Mouse (Mus musculus) neural tube, embryonic 14.5 days (tissue): ENCODE data around the gene Olfr825. TPM values are rescaled to one million over a fixed set of nuclear protein-coding genes. Genes with fewer than 3 reads are reported as not detected.
"Not testable (repeated sequence)": the region's sequence is repeated elsewhere in the genome, so short reads cannot be mapped to it uniquely, and the experiment has no call there.

ENCODE experiments used
- ATAC-seq: fragments of 200-750 bp; cut with Nextera tagmentation; 2 replicates; pipeline ENCODE4 v1.8.0; 2017; ENCODE audit warnings: low read depth, mild to moderate bottlenecking, moderate TSS enrichment, moderate library complexity
- H3K27ac ChIP-seq: fragments of 300-500 bp; sonication (generic); 2 replicates; pipeline ENCODE4 v1.5.1; 2014; ENCODE audit warnings: low read depth, mild to moderate bottlenecking, control low read depth, low read length, moderate library complexity, mixed read lengths
- H3K27me3 ChIP-seq: fragments of 300-500 bp; sonication (generic); 2 replicates; pipeline ENCODE4 v1.6.1; 2014; ENCODE audit warnings: low read length; ENCODE audit not compliant: control insufficient read depth, insufficient read depth
- H3K36me3 ChIP-seq: fragments of 300-500 bp; sonication (generic); 2 replicates; pipeline ENCODE4 v1.6.1; 2014; ENCODE audit warnings: low read length, mixed read lengths; ENCODE audit not compliant: control insufficient read depth, insufficient read depth
- H3K4me1 ChIP-seq: fragments of 300-500 bp; sonication (generic); 2 replicates; pipeline ENCODE4 v1.6.1; 2014; ENCODE audit warnings: low read length; ENCODE audit not compliant: control insufficient read depth, insufficient read depth
- H3K4me2 ChIP-seq: fragments of 300-500 bp; sonication (generic); 2 replicates; pipeline ENCODE4 v1.6.1; 2014; ENCODE audit warnings: mild to moderate bottlenecking, low read depth, low read length, control low read depth
- H3K4me3 ChIP-seq: fragments of 300-500 bp; sonication (generic); 2 replicates; pipeline ENCODE4 v1.5.1; 2014; ENCODE audit warnings: low read depth, low read length, control low read depth, mixed read lengths
- H3K9ac ChIP-seq: fragments of 300-500 bp; sonication (generic); replicated peaks from 2 replicates; pipeline ENCODE4 v1.6.1; 2014; ENCODE audit warnings: low read depth, mild to moderate bottlenecking, control low read depth, low read length, mixed read lengths
- H3K9me3 ChIP-seq: fragments of 300-500 bp; sonication (generic); 2 replicates; pipeline ENCODE4 v1.6.1; 2016; ENCODE audit warnings: low read length; ENCODE audit not compliant: control insufficient read depth
- WGBS: fragments of 180-500 bp; shearing (Covaris S2); extraction: QIAGEN DNeasy Blood & Tissue Kit; methylation state at CpG from one replicate; pipeline ENCODE4 v1.1.7; 2014; 5-methylcytosine and 5-hydroxymethylcytosine counted together
- polyA plus RNA-seq: library from polyadenylated mRNA; unstranded; fragments of >200 nt; fragmentation: Nextera tagmentation; extraction: Ambion mirVana; gene quantifications from 2 replicates; pipeline ENCODE4 v1.2.1, GENCODE M21; 2014

Gene Olfr825
- polyA plus RNA-seq, 1 experiment from 2014 or later: not detected

GRCm38 (mm10) chr10:130115283-130115682, 51.3 kb downstream of the Olfr825 start, which contains the start of gene Olfr823:
Gene Olfr823 (minus strand): TSS chr10:130115383.
- ATAC-seq, H3K27ac ChIP-seq, H3K4me3 ChIP-seq, H3K4me2 ChIP-seq, H3K9ac ChIP-seq, H3K4me1 ChIP-seq, H3K36me3 ChIP-seq, H3K9me3 ChIP-seq, H3K27me3 ChIP-seq: not testable (repeated sequence)
- WGBS: 95% methylated on average over 1 of the region's 1 CpGs

Other genes starting within 250 kb of the Olfr825 start
- gene Olfr818, start 217.7 kb downstream of the Olfr825 start, polyA plus RNA-seq: not detected in 2 replicates
- not detected in 2 replicates for gene Olfr819, start 199.5 kb downstream of the Olfr825 start, polyA plus RNA-seq
- not detected in 2 replicates for gene Olfr247, start 190.6 kb downstream of the Olfr825 start, polyA plus RNA-seq
- not detected in 2 replicates for gene Gm10310, start 181.7 kb downstream of the Olfr825 start, polyA plus RNA-seq
- not detected in 2 replicates for gene Olfr820, start 154.1 kb downstream of the Olfr825 start, polyA plus RNA-seq
- not detected in 2 replicates for gene Olfr821, start 136.4 kb downstream of the Olfr825 start, polyA plus RNA-seq
- not detected in 2 replicates for gene Olfr822, start 95.6 kb downstream of the Olfr825 start, polyA plus RNA-seq
- gene Olfr823, start 51.4 kb downstream of the Olfr825 start, polyA plus RNA-seq: not detected in 2 replicates
- gene Olfr824, start 36.8 kb downstream of the Olfr825 start, polyA plus RNA-seq: not detected in 2 replicates
- gene Olfr826, start 17.4 kb upstream of the Olfr825 start, polyA plus RNA-seq: not detected in 2 replicates
- not detected in 2 replicates for gene Olfr827, start 47.6 kb upstream of the Olfr825 start, polyA plus RNA-seq
- gene Neurod4, start 113.5 kb upstream of the Olfr825 start, polyA plus RNA-seq: 1.6 and 2.3 TPM in 2 replicates
- gene Tespa1, start 156.1 kb upstream of the Olfr825 start, polyA plus RNA-seq: not detected in 2 replicates
- gene Vmn2r84, start 227.6 kb upstream of the Olfr825 start, polyA plus RNA-seq: 0.05 TPM in 1 of 2 replicates, not detected in the other